Mouse (Mus musculus) ES-Bruce4 (cell line): ENCODE results near the gene Itk. TPM values are rescaled to one million over a fixed set of nuclear protein-coding genes. Genes with fewer than 3 reads are reported as not detected.
A peak's percentile ranks its signal among the peaks of the same experiment; 100 is the strongest.

Source experiments
- H3K27ac ChIP-seq: 2 replicates; pipeline ENCODE4 v1.5.1; 2012; ENCODE audit warnings: low read length, inconsistent platforms; ENCODE audit not compliant: insufficient read depth
- H3K27me3 ChIP-seq: 2 replicates; pipeline ENCODE4 v1.6.1; 2012; ENCODE audit warnings: mild to moderate bottlenecking, low read length, inconsistent platforms; ENCODE audit not compliant: control insufficient read depth, poor library complexity, insufficient read depth, severe bottlenecking
- H3K36me3 ChIP-seq: 2 replicates; pipeline ENCODE4 v1.6.1; 2012; ENCODE audit warnings: inconsistent platforms, mild to moderate bottlenecking, low read length, moderate library complexity; ENCODE audit not compliant: control insufficient read depth, poor library complexity, insufficient read depth, severe bottlenecking
- H3K4me1 ChIP-seq: one replicate; pipeline ENCODE4 v1.8.1; 2011; ENCODE audit warnings: low read length; ENCODE audit not compliant: control insufficient read depth, insufficient read depth
- H3K4me3 ChIP-seq: 2 replicates; pipeline ENCODE4 v1.5.1; 2011; ENCODE audit warnings: low read depth, mild to moderate bottlenecking, low read length
- H3K9ac ChIP-seq: 2 replicates; pipeline ENCODE4 v1.6.1; 2012; ENCODE audit warnings: low read depth, mild to moderate bottlenecking, inconsistent platforms; ENCODE audit not compliant: poor library complexity, severe bottlenecking
- H3K9me3 ChIP-seq: replicated peaks from 2 replicates; pipeline ENCODE4 v1.6.1; 2012; ENCODE audit warnings: mild to moderate bottlenecking, low read length, inconsistent platforms; ENCODE audit not compliant: control insufficient read depth, poor library complexity, insufficient read depth, severe bottlenecking
- CTCF ChIP-seq: IDR thresholded peaks from one replicate; pipeline ENCODE4 v1.8.1; 2011; ENCODE audit warnings: low read depth, low read length
- EP300 ChIP-seq: IDR thresholded peaks from 2 replicates; pipeline ENCODE4 v1.6.1; 2011; ENCODE audit warnings: low read depth, low read length; ENCODE audit not compliant: insufficient read depth
- POLR2A ChIP-seq: IDR thresholded peaks from one replicate; pipeline ENCODE4 v1.8.1; 2011; ENCODE audit warnings: low read length; ENCODE audit not compliant: insufficient read depth
- polyA plus RNA-seq: library from polyadenylated mRNA; stranded (reverse); fragments of >200 nt; gene quantifications from 2 replicates; pipeline ENCODE4 v1.2.4, GENCODE M21; 2011; ENCODE audit warnings: low read depth; ENCODE audit not compliant: missing spikeins, insufficient read depth, insufficient read length

The Itk gene
- polyA plus RNA-seq, 1 experiment, result not detected

- Histone ChIP-seq H3K4me3 (peak overlapping the region; percentile 89), H3K27ac (no peak overlapping the region), H3K36me3 (no peaks in the 10 kb centered on the region), H3K9me3 (no peaks in the 10 kb centered on the region), H3K27me3 (no peaks in the 10 kb centered on the region), H3K9ac (peak overlapping the region; percentile 73), H3K4me1 (no peaks in the 10 kb centered on the region)
- no peak for TF ChIP-seq POLR2A
- TF ChIP-seq EP300, result no peak
- TF ChIP-seq CTCF, result no peak
Measured at GRCm38 (mm10) chr11:46311703-46312522, 77.4 kb downstream of the Itk start.

- H3K9ac ChIP-seq, result peak overlapping the region; percentile 73
- TF ChIP-seq POLR2A, result no peak
- TF ChIP-seq EP300, result no peak
- no peak for TF ChIP-seq CTCF
- no peaks in the 10 kb centered on the region for H3K4me1 ChIP-seq
- no peaks in the 10 kb centered on the region for H3K9me3 ChIP-seq
- H3K27ac ChIP-seq, result no peak overlapping the region
- H3K36me3 ChIP-seq, result no peaks in the 10 kb centered on the region
- H3K4me3 ChIP-seq, result peak overlapping the region; percentile 89
- no peaks in the 10 kb centered on the region for H3K27me3 ChIP-seq
Measured at GRCm38 (mm10) chr11:46311181-46311702, 78.1 kb downstream of the Itk start.

- H3K9ac ChIP-seq, result 0 out of 2 replicates have a peak overlapping the region, but pooled peaks have one; percentile 73
- no peaks in the 10 kb centered on the region for H3K36me3 ChIP-seq
- no peak overlapping the region for H3K4me3 ChIP-seq
- no peaks in the 10 kb centered on the region for H3K9me3 ChIP-seq
- TF ChIP-seq EP300 (no peak), POLR2A (no peak), CTCF (no peak)
- no peak overlapping the region for H3K27ac ChIP-seq
- H3K4me1 ChIP-seq, result no peaks in the 10 kb centered on the region
- H3K27me3 ChIP-seq, result no peaks in the 10 kb centered on the region
Measured at GRCm38 (mm10) chr11:46310647-46311063, 78.7 kb downstream of the Itk start.

- Histone ChIP-seq H3K27me3 (no peaks in the 10 kb centered on the region), H3K4me3 (no peak overlapping the region), H3K27ac (no peak overlapping the region), H3K9ac (no peak overlapping the region), H3K4me1 (no peaks in the 10 kb centered on the region), H3K9me3 (no peaks in the 10 kb centered on the region), H3K36me3 (no peaks in the 10 kb centered on the region)
- TF ChIP-seq CTCF (no peak), POLR2A (no peak), EP300 (no peak)
Measured at GRCm38 (mm10) chr11:46309808-46310555, 79.3 kb downstream of the Itk start.

- H3K4me1 ChIP-seq, result no peaks in the 10 kb centered on the region
- H3K9ac ChIP-seq, result no peak overlapping the region
- no peak overlapping the region for H3K4me3 ChIP-seq
- H3K27me3 ChIP-seq, result no peaks in the 10 kb centered on the region
- H3K9me3 ChIP-seq, result no peaks in the 10 kb centered on the region
- TF ChIP-seq EP300, result no peak
- no peak for TF ChIP-seq POLR2A
- TF ChIP-seq CTCF, result no peak
- H3K36me3 ChIP-seq, result no peaks in the 10 kb centered on the region
- no peak overlapping the region for H3K27ac ChIP-seq
Measured at GRCm38 (mm10) chr11:46309111-46309741, 80.1 kb downstream of the Itk start.
